Mouse (Mus musculus): Measurements from ENCODE around the gene Olfr698. TPM values are rescaled to one million over a fixed set of nuclear protein-coding genes. Genes with fewer than 3 reads are reported as not detected.

The Olfr698 gene
- not detected in 2 replicates for polyA plus RNA-seq (2015; fragmentation: Nextera tagmentation; extraction: Ambion mirVana)

GRCm38 (mm10) chr7:106755297-106755696, at the start of gene Olfr698:
Gene Olfr698, minus strand, starts transcription at chr7:106755397.

GRCm38 (mm10) chr7:106793098-106793497, 37.9 kb upstream of the Olfr698 start, which contains the start of gene Olfr699:
Gene Olfr699, minus strand, starts transcription at chr7:106793198.

GRCm38 (mm10) chr7:106742343-106742742, 12.9 kb downstream of the Olfr698 start, which contains the start of gene Olfr697:
Gene Olfr697, minus strand, starts transcription at chr7:106742443.

GRCm38 (mm10) chr7:106716296-106716695, 38.9 kb downstream of the Olfr698 start, which contains the start of gene Olfr695:
Gene Olfr695, minus strand, starts transcription at chr7:106716396.

Other genes with a start within 250 kb of the Olfr698 start
- not detected in 2 replicates for gene Olfr693, start 74.8 kb downstream of the Olfr698 start, polyA plus RNA-seq (2015; fragmentation: Nextera tagmentation; extraction: Ambion mirVana)
- not detected in 2 replicates for gene Olfr694, start 63.6 kb downstream of the Olfr698 start, polyA plus RNA-seq (2015; fragmentation: Nextera tagmentation; extraction: Ambion mirVana)
- gene Olfr695, start 39.0 kb downstream of the Olfr698 start, polyA plus RNA-seq (2015; fragmentation: Nextera tagmentation; extraction: Ambion mirVana) = not detected in 2 replicates
- gene Olfr697, start 13.0 kb downstream of the Olfr698 start, polyA plus RNA-seq (2015; fragmentation: Nextera tagmentation; extraction: Ambion mirVana) = not detected in 2 replicates
- not detected in 2 replicates for gene Olfr699, start 37.8 kb upstream of the Olfr698 start, polyA plus RNA-seq (2015; fragmentation: Nextera tagmentation; extraction: Ambion mirVana)
- gene Olfr700, start 53.4 kb upstream of the Olfr698 start, polyA plus RNA-seq (2015; fragmentation: Nextera tagmentation; extraction: Ambion mirVana) = not detected in 2 replicates
- not detected in 2 replicates for gene Olfr701, start 58.7 kb upstream of the Olfr698 start, polyA plus RNA-seq (2015; fragmentation: Nextera tagmentation; extraction: Ambion mirVana)
- not detected in 2 replicates for gene Olfr702, start 78.5 kb upstream of the Olfr698 start, polyA plus RNA-seq (2015; fragmentation: Nextera tagmentation; extraction: Ambion mirVana)
- not detected in 2 replicates for gene Olfr703, start 88.0 kb upstream of the Olfr698 start, polyA plus RNA-seq (2015; fragmentation: Nextera tagmentation; extraction: Ambion mirVana)
- not detected in 2 replicates for gene Olfr704, start 107.8 kb upstream of the Olfr698 start, polyA plus RNA-seq (2015; fragmentation: Nextera tagmentation; extraction: Ambion mirVana)
- gene Olfr705, start 121.5 kb upstream of the Olfr698 start, polyA plus RNA-seq (2015; fragmentation: Nextera tagmentation; extraction: Ambion mirVana) = not detected in 2 replicates
- gene Olfr706, start 132.8 kb upstream of the Olfr698 start, polyA plus RNA-seq (2015; fragmentation: Nextera tagmentation; extraction: Ambion mirVana) = not detected in 2 replicates
- gene Olfr707, start 145.8 kb upstream of the Olfr698 start, polyA plus RNA-seq (2015; fragmentation: Nextera tagmentation; extraction: Ambion mirVana) = not detected in 2 replicates
- gene Olfr1532-ps1, start 152.6 kb upstream of the Olfr698 start, polyA plus RNA-seq (2015; fragmentation: Nextera tagmentation; extraction: Ambion mirVana) = not detected in 2 replicates
- gene Olfr709-ps1, start 176.8 kb upstream of the Olfr698 start, polyA plus RNA-seq (2015; fragmentation: Nextera tagmentation; extraction: Ambion mirVana) = not detected in 2 replicates
- gene Olfr710, start 192.9 kb upstream of the Olfr698 start, polyA plus RNA-seq (2015; fragmentation: Nextera tagmentation; extraction: Ambion mirVana) = not detected in 2 replicates
- gene Olfr6, start 208.5 kb upstream of the Olfr698 start, polyA plus RNA-seq (2015; fragmentation: Nextera tagmentation; extraction: Ambion mirVana) = not detected in 2 replicates
- not detected in 2 replicates for gene Olfr711, start 220.1 kb upstream of the Olfr698 start, polyA plus RNA-seq (2015; fragmentation: Nextera tagmentation; extraction: Ambion mirVana)

Data from adrenal gland, postnatal 0 days (tissue).